Mouse (Mus musculus): ENCODE data around the gene Traf3. TPM values are rescaled to one million over a fixed set of nuclear protein-coding genes. Genes with fewer than 3 reads are reported as not detected.

Traf3 gene
- polyA plus RNA-seq, 1 experiment, result not detected

DNA sequence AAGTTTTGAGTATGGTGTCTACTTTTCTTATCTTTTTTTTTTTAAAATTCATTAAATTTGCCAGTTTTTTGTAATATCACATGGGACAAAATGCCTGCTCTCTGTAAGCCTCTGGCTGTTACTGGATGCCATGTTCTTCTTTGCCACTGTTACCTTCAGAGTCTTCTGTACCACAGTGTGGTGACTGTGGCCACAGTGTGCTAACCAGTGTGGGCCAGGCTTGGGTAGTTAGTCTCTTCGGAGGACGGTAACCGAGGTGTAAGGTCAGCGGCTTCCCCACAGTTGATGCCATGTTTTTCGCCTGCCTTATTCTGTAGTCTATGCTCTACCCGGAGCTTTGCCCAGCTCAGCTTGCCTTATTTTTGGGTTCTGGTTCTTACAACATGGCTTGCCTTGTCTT, 16.2 kb downstream of the Traf3 start:
- H3K4me3 ChIP-seq (ENCODE audit: insufficient read depth, low read depth, low read length), result no peak overlapping the region
- TF ChIP-seq POLR2A (IDR thresholded peaks at IDR 0.05; ENCODE audit: insufficient read depth, low read depth, low read length) (no peak), CTCF (IDR thresholded peaks at IDR 0.05; ENCODE audit: insufficient read depth, low read depth, low read length) (no peak)
- H3K27ac ChIP-seq (ENCODE audit: insufficient read depth, low read depth, low read length), result no peak overlapping the region
- 96% methylated on average over 6 of the region's 6 CpGs for WGBS
- 0 out of 2 replicates have a peak, but pooled peaks cover 2% of the 10 kb centered on the region for H3K4me1 ChIP-seq (ENCODE audit: control insufficient read depth, insufficient read depth, low read length)

GRCm38 (mm10) chr12:111184476-111184875, 18.3 kb downstream of the Traf3 start, which contains the start of gene 4930595D18Rik:
TSS of gene 4930595D18Rik (minus strand) at chr12:111184491.
- H3K4me1 ChIP-seq (ENCODE audit: control insufficient read depth, insufficient read depth, low read length), result 0 out of 2 replicates have a peak, but pooled peaks cover 2% of the 10 kb centered on the region
- 78% methylated on average over 5 of the region's 5 CpGs for WGBS
- no peak within 1 kb of the TSS for H3K27ac ChIP-seq (ENCODE audit: insufficient read depth, low read depth, low read length)
- TF ChIP-seq POLR2A (IDR thresholded peaks at IDR 0.05; ENCODE audit: insufficient read depth, low read depth, low read length), result no peak
- no peak for TF ChIP-seq CTCF (IDR thresholded peaks at IDR 0.05; ENCODE audit: insufficient read depth, low read depth, low read length)
- H3K4me3 ChIP-seq (ENCODE audit: insufficient read depth, low read depth, low read length), result no peak within 1 kb of the TSS

GRCm38 (mm10) chr12:111186986-111187385, 20.8 kb downstream of the Traf3 start:
- Histone ChIP-seq H3K4me3 (ENCODE audit: insufficient read depth, low read depth, low read length) (no peak overlapping the region), H3K27ac (ENCODE audit: insufficient read depth, low read depth, low read length) (no peak overlapping the region), H3K4me1 (ENCODE audit: control insufficient read depth, insufficient read depth, low read length) (peaks cover 6% of the 10 kb centered on the region; the same call in 1 of the 2 replicates)
- 93% methylated on average over 3 of the region's 3 CpGs for WGBS
- TF ChIP-seq POLR2A (IDR thresholded peaks at IDR 0.05; ENCODE audit: insufficient read depth, low read depth, low read length), result no peak
- no peak for TF ChIP-seq CTCF (IDR thresholded peaks at IDR 0.05; ENCODE audit: insufficient read depth, low read depth, low read length)

- Histone ChIP-seq H3K27ac (ENCODE audit: insufficient read depth, low read depth, low read length) (no peak overlapping the region), H3K4me1 (ENCODE audit: control insufficient read depth, insufficient read depth, low read length) (peaks cover 8% of the 10 kb centered on the region), H3K4me3 (ENCODE audit: insufficient read depth, low read depth, low read length) (no peak overlapping the region)
- TF ChIP-seq POLR2A (IDR thresholded peaks at IDR 0.05; ENCODE audit: insufficient read depth, low read depth, low read length) (no peak), CTCF (IDR thresholded peaks at IDR 0.05; ENCODE audit: insufficient read depth, low read depth, low read length) (no peak)
- WGBS, result 95% methylated on average over 4 of the region's 4 CpGs
Measured at GRCm38 (mm10) chr12:111188295-111188694, 22.1 kb downstream of the Traf3 start.

DNA sequence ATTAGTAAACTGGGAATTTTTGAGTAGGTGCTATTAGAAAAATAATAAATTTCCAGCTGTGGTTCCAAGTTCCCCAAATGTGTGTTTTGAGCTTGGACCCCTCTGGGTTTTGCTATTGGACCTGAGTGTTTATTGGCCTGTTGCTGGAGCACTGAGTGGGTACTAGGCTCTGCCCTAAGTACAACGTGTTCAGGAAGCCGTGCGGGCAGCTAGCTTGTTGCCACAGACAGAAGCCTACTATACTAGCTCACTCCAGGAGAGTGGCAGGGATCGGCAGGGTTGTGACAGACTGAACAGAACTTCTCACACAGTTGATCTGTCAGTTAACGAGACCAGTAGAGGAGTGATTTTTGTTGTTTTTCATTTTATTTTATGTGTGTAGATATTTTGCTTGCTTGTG, 24.2 kb downstream of the Traf3 start:
- TF ChIP-seq POLR2A (IDR thresholded peaks at IDR 0.05; ENCODE audit: insufficient read depth, low read depth, low read length) (no peak), CTCF (IDR thresholded peaks at IDR 0.05; ENCODE audit: insufficient read depth, low read depth, low read length) (no peak)
- peaks cover 16% of the 10 kb centered on the region for H3K4me1 ChIP-seq (ENCODE audit: control insufficient read depth, insufficient read depth, low read length)
- WGBS, result 80% methylated on average over 5 of the region's 5 CpGs
- H3K4me3 ChIP-seq (ENCODE audit: insufficient read depth, low read depth, low read length), result no peak overlapping the region
- H3K27ac ChIP-seq (ENCODE audit: insufficient read depth, low read depth, low read length), result no peak overlapping the region

- Histone ChIP-seq H3K4me1 (ENCODE audit: control insufficient read depth, insufficient read depth, low read length) (peaks cover 15% of the 10 kb centered on the region), H3K4me3 (ENCODE audit: insufficient read depth, low read depth, low read length) (no peak overlapping the region), H3K27ac (ENCODE audit: insufficient read depth, low read depth, low read length) (no peak overlapping the region)
- no peak for TF ChIP-seq POLR2A (IDR thresholded peaks at IDR 0.05; ENCODE audit: insufficient read depth, low read depth, low read length)
- no peak for TF ChIP-seq CTCF (IDR thresholded peaks at IDR 0.05; ENCODE audit: insufficient read depth, low read depth, low read length)
- 84% methylated on average over 2 of the region's 2 CpGs for WGBS
Measured at GRCm38 (mm10) chr12:111190891-111191290, 24.7 kb downstream of the Traf3 start.

GRCm38 (mm10) chr12:111192777-111193176, 26.6 kb downstream of the Traf3 start:
- no peak overlapping the region for H3K4me3 ChIP-seq (ENCODE audit: insufficient read depth, low read depth, low read length)
- TF ChIP-seq CTCF (IDR thresholded peaks at IDR 0.05; ENCODE audit: insufficient read depth, low read depth, low read length), result no peak
- no peak for TF ChIP-seq POLR2A (IDR thresholded peaks at IDR 0.05; ENCODE audit: insufficient read depth, low read depth, low read length)
- 86% methylated on average over 6 of the region's 6 CpGs for WGBS
- H3K4me1 ChIP-seq (ENCODE audit: control insufficient read depth, insufficient read depth, low read length), result peaks cover 15% of the 10 kb centered on the region
- no peak overlapping the region for H3K27ac ChIP-seq (ENCODE audit: insufficient read depth, low read depth, low read length)

- H3K27ac ChIP-seq (ENCODE audit: insufficient read depth, low read depth, low read length), result no peak overlapping the region
- 51% methylated on average over 9 of the region's 9 CpGs for WGBS
- peaks cover 15% of the 10 kb centered on the region for H3K4me1 ChIP-seq (ENCODE audit: control insufficient read depth, insufficient read depth, low read length)
- TF ChIP-seq POLR2A (IDR thresholded peaks at IDR 0.05; ENCODE audit: insufficient read depth, low read depth, low read length) (no peak), CTCF (IDR thresholded peaks at IDR 0.05; ENCODE audit: insufficient read depth, low read depth, low read length) (no peak)
- H3K4me3 ChIP-seq (ENCODE audit: insufficient read depth, low read depth, low read length), result no peak overlapping the region
Measured at GRCm38 (mm10) chr12:111193331-111193730, 27.2 kb downstream of the Traf3 start.

- TF ChIP-seq POLR2A (IDR thresholded peaks at IDR 0.05; ENCODE audit: insufficient read depth, low read depth, low read length) (no peak), CTCF (IDR thresholded peaks at IDR 0.05; ENCODE audit: insufficient read depth, low read depth, low read length) (no peak)
Measured at GRCm38 (mm10) chr12:111196548-111196947, 30.4 kb downstream of the Traf3 start.

DNA sequence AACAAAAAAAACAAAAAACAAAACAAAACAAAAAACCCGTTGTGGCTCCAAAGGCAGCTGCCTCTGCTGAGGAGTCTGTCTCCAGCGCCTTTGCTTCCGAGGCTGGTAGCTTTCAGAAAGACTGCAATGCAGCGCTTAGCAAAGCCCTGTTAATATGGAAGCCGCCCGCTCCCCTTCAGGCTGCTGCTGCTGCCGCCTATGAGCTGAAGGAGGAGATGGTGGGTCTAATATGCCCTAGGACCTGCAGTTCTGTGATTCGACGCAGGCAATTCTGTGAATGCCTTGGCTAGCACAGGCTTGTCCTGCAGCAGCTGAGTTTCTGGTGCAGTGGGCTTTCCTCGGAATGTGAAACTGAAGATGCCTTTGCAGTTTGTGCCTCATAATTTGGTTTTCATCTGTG, 36.9 kb downstream of the Traf3 start:
- TF ChIP-seq POLR2A (IDR thresholded peaks at IDR 0.05; ENCODE audit: insufficient read depth, low read depth, low read length) (no peak), CTCF (IDR thresholded peaks at IDR 0.05; ENCODE audit: insufficient read depth, low read depth, low read length) (no peak; the same call in 1 of the 2 replicates)
- Histone ChIP-seq H3K27ac (ENCODE audit: insufficient read depth, low read depth, low read length) (no peak overlapping the region), H3K4me3 (ENCODE audit: insufficient read depth, low read depth, low read length) (no peak overlapping the region), H3K4me1 (ENCODE audit: control insufficient read depth, insufficient read depth, low read length) (peaks cover 3% of the 10 kb centered on the region; the same call in 1 of the 2 replicates)
- WGBS, result 37% methylated on average over 10 of the region's 10 CpGs

More at GRCm38 (mm10) chr12:111196548-111196947, 30.4 kb downstream of the Traf3 start:
- Histone ChIP-seq H3K4me3 (ENCODE audit: insufficient read depth, low read depth, low read length) (no peak overlapping the region), H3K4me1 (ENCODE audit: control insufficient read depth, insufficient read depth, low read length) (peaks cover 11% of the 10 kb centered on the region), H3K27ac (ENCODE audit: insufficient read depth, low read depth, low read length) (no peak overlapping the region)
- 88% methylated on average over 4 of the region's 4 CpGs for WGBS

All from olfactory bulb, adult 2 months (tissue).